Mouse (Mus musculus): ENCODE measurements around the gene Acot11. TPM values are rescaled to one million over a fixed set of nuclear protein-coding genes. Genes with fewer than 3 reads are reported as not detected.

The Acot11 gene
- total RNA-seq (2023): 10 to 100 TPM in 1 of 2 experiments, 1 to 10 TPM in 1; 7.6 to 10.4 TPM

GRCm38 (mm10) chr4:106804910-106805274 lies at the start of gene Acot11:
Gene Acot11 (minus strand): TSS chr4:106804998.

GRCm38 (mm10) chr4:106733636-106734035 lies 71.2 kb downstream of the Acot11 start, which contains the start of gene Fam151a:
Gene Fam151a (plus strand): TSS chr4:106733889.

GRCm38 (mm10) chr4:106730814-106731213 lies 74.0 kb downstream of the Acot11 start, which contains the start of gene Mroh7:
Gene Mroh7 (minus strand): TSS chr4:106730925.

Other genes with a start within 250 kb of the Acot11 start
- gene Dhcr24, start 244.0 kb downstream of the Acot11 start, total RNA-seq (2023): 1 to 10 TPM; 4.4 to 5.0 TPM
- not detected for gene Lexm, start 187.8 kb downstream of the Acot11 start, total RNA-seq (2023)
- not detected for gene Ttc22, start 182.6 kb downstream of the Acot11 start, total RNA-seq (2023)
- gene Pars2, start 153.9 kb downstream of the Acot11 start, total RNA-seq (2023): 1 to 10 TPM; 1.3 to 1.6 TPM
- gene Ttc4, start 126.1 kb downstream of the Acot11 start, total RNA-seq (2023): 10 to 100 TPM; 13.1 to 14.1 TPM
- not detected for gene Mroh7, start 74.1 kb downstream of the Acot11 start, total RNA-seq (2023)
- gene Fam151a, start 71.1 kb downstream of the Acot11 start, total RNA-seq (2023): not detected
- gene Ssbp3, start 105.7 kb upstream of the Acot11 start, total RNA-seq (2023): 10 to 100 TPM; 34.0 to 37.3 TPM